Mouse (Mus musculus): ENCODE measurements around the gene Fmnl1.

DNA sequence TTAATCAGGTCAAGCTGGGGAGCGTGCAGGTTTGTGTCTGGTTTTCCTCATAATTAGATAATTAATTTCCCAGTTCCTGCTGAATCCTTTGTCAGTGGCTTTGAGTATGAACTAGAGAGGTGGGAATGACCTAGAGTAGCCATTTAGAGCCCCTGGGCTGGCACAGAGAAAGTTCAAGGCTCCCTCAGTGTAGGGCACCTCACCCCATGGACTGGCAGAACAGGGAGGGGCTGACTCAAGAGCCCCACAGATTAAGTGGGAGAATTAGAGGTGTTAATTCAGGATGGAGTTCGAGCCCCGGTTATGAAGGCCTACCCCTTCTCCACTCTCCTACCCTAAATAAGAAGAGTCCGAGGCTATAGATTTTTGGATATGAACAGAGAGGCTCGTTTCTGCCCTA is 1.2 kb upstream of the Fmnl1 start:
- TF ChIP-seq POLR2A (IDR thresholded peaks at IDR 0.05; ENCODE audit: extremely low read depth, insufficient read depth, low read length) (no peak), CTCF (IDR thresholded peaks at IDR 0.05; ENCODE audit: low read depth, low read length) (no peak)

All from liver, adult 2 months (tissue).